Mouse (Mus musculus) intestine, postnatal 0 days (tissue): ENCODE measurements around the gene Nmt1. TPM values are rescaled to one million over a fixed set of nuclear protein-coding genes. Genes with fewer than 3 reads are reported as not detected.

ENCODE experiments used
- ATAC-seq: fragments of 200-750 bp; cut with Nextera tagmentation; 2 replicates; pipeline ENCODE4 v1.8.0; 2017; ENCODE audit warnings: mild to moderate bottlenecking, moderate TSS enrichment, moderate library complexity
- H3K27ac ChIP-seq: fragments of 300-500 bp; sonication (generic); 2 replicates; pipeline ENCODE4 v1.5.1; 2014; ENCODE audit warnings: mild to moderate bottlenecking, low read depth, low read length, moderate library complexity
- H3K27me3 ChIP-seq: fragments of 300-500 bp; sonication (generic); replicated peaks from 2 replicates; pipeline ENCODE4 v1.6.1; 2014; ENCODE audit warnings: low read length, mixed read lengths; ENCODE audit not compliant: control insufficient read depth, insufficient read depth
- H3K36me3 ChIP-seq: fragments of 300-500 bp; sonication (generic); 2 replicates; pipeline ENCODE4 v1.6.1; 2014; ENCODE audit warnings: mild to moderate bottlenecking, moderate library complexity; ENCODE audit not compliant: control insufficient read depth, insufficient read depth
- H3K4me1 ChIP-seq: fragments of 300-500 bp; sonication (generic); replicated peaks from 2 replicates; pipeline ENCODE4 v1.6.1; 2014; ENCODE audit warnings: antibody characterized with exemption, low read length, mixed read lengths; ENCODE audit not compliant: control insufficient read depth, insufficient read depth
- H3K4me2 ChIP-seq: fragments of 300-500 bp; sonication (generic); replicated peaks from 2 replicates; pipeline ENCODE4 v1.6.1; 2014; ENCODE audit warnings: low read depth, mild to moderate bottlenecking, moderate library complexity
- H3K4me3 ChIP-seq: fragments of 300-500 bp; sonication (generic); 2 replicates; pipeline ENCODE4 v1.5.1; 2014; ENCODE audit warnings: low read depth, low read length
- H3K9ac ChIP-seq: fragments of 300-500 bp; sonication (generic); 2 replicates; pipeline ENCODE4 v1.6.1; 2014; ENCODE audit warnings: mild to moderate bottlenecking, low read depth, low read length
- H3K9me3 ChIP-seq: fragments of 300-500 bp; sonication (generic); 2 replicates; pipeline ENCODE4 v1.6.1; 2016; ENCODE audit warnings: mixed run types; ENCODE audit not compliant: control insufficient read depth
- CTCF ChIP-seq: sonication (generic); IDR thresholded peaks from 2 replicates; pipeline ENCODE4 v1.5.1; 2016; ENCODE audit warnings: low read depth, mild to moderate bottlenecking, control low read depth, antibody characterized with exemption, moderate library complexity
- WGBS: fragments of 180-500 bp; shearing (Covaris S2); extraction: QIAGEN DNeasy Blood & Tissue Kit; methylation state at CpG from one replicate; pipeline ENCODE4 v1.1.7; 2014; 5-methylcytosine and 5-hydroxymethylcytosine counted together
- polyA plus RNA-seq: library from polyadenylated mRNA; unstranded; fragments of >200 nt; fragmentation: Nextera tagmentation; extraction: Ambion mirVana; gene quantifications from 2 replicates; pipeline ENCODE4 v1.2.1, GENCODE M21; 2015

Nmt1 gene
- polyA plus RNA-seq, 1 experiment from 2014 or later, result 58.4 TPM

DNA sequence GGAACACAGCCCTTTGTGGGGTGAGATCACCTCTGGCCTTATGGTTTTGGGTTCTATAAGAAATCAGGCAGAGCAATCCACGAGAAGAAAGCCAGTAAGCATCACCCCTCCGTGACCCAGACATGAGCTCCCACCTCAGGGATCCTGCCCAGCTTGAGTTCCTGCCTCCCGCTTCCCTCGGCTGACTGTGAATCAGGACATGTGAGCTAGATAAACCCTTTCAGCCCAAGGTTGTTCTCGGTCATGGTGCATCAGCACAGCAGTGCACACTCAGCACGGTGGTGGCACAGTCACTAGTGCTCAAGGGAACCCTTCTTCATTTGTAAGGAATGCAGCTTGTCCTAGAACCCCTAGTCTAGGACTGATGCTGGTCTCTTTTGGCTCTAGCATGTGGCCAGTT is 9.1 kb upstream of the Nmt1 start:
- no peak overlapping the region for H3K27ac ChIP-seq
- H3K4me3 ChIP-seq, result no peak overlapping the region
- no peaks in the 10 kb centered on the region for H3K9me3 ChIP-seq
- H3K4me1 ChIP-seq, result no peaks in the 10 kb centered on the region
- H3K27me3 ChIP-seq, result no peaks in the 10 kb centered on the region
- no peak overlapping the region for H3K9ac ChIP-seq
- no peak overlapping the region for H3K4me2 ChIP-seq
- H3K36me3 ChIP-seq, result no peaks in the 10 kb centered on the region
- WGBS, result 84% methylated on average over 6 of the region's 6 CpGs
- no peak for ATAC-seq
- no peak for TF ChIP-seq CTCF

DNA sequence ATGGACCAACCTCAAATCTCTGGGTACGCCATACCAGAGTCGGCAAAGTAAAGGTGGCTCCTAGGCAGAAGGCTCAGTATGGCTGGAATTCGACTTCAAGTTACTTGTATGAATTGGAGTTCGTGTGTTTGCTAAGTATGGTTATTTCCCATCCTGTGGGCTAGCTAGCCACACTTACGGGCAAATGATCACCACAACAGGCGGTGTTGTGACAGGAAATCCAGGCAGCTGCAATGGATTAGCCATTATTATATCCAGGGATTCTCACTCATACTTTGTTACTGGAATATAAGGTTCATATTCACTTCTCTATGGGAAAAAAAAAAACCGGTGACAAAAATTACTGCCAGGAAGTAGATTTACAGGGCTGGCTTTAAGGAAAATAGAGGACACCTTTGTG is 8.7 kb upstream of the Nmt1 start:
- Histone ChIP-seq H3K36me3 (no peaks in the 10 kb centered on the region), H3K4me1 (no peaks in the 10 kb centered on the region), H3K4me3 (no peak overlapping the region), H3K27me3 (no peaks in the 10 kb centered on the region), H3K9me3 (no peaks in the 10 kb centered on the region), H3K9ac (no peak overlapping the region), H3K27ac (no peak overlapping the region), H3K4me2 (no peak overlapping the region)
- ATAC-seq, result no peak
- WGBS, result 91% methylated on average over 7 of the region's 7 CpGs
- TF ChIP-seq CTCF, result no peak

DNA sequence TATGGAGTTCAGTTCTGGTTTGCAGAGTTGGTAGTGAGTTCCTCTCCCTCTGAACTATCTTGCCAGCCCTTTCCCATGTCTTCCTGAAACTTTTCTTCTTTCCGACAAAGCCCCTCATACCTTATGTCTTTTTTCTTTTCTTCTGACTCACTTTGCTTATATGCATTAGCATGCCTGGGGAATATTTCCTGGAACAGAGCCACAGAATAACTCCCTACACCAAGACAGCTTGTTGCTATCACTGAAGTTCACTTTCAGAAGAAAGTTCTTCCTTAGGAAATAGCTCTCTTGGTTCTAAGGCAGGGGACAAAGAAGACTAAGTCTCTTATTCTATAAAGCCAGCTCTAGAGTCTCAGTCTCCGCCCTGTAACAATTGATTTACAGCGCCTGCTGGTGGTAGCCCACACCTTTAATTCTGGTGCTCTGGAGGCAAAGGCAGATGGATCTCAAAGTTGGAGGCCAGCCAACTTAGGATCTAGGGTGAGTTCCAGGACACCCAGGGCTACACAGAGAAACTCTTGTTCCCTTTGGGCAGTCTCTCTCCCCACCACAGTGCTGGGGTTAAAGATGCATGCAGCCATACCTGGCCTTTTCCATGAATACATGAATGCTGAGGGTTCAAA is 7.2 kb upstream of the Nmt1 start:
- peak; percentile 56 for TF ChIP-seq CTCF
- Histone ChIP-seq H3K27me3 (no peaks in the 10 kb centered on the region), H3K4me2 (no peak overlapping the region), H3K36me3 (no peaks in the 10 kb centered on the region), H3K4me3 (no peak overlapping the region), H3K9me3 (no peaks in the 10 kb centered on the region), H3K4me1 (no peaks in the 10 kb centered on the region), H3K27ac (no peak overlapping the region), H3K9ac (no peak overlapping the region)
- 39% methylated on average over 3 of the region's 3 CpGs for WGBS
- ATAC-seq, result no peak

DNA sequence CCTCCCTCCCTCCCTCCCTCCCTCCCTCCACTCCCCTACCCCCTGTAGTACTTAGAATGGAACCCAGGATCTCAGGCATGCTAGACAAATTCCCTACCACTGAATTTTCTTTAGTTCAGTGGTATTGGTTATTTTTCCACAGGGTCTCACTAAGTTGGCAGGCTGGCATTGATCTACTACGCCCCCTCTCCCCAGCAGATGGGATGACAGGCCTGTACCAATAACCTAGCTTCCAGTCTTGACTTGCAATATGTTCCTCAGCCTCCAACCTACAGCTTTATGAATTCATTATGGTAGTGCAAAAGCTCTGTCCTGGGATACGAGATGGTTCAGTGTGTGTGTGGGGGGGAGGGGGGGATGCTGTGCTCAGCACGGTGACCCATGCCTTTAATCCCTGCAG is 4.0 kb upstream of the Nmt1 start:
- no peaks in the 10 kb centered on the region for H3K9me3 ChIP-seq

DNA sequence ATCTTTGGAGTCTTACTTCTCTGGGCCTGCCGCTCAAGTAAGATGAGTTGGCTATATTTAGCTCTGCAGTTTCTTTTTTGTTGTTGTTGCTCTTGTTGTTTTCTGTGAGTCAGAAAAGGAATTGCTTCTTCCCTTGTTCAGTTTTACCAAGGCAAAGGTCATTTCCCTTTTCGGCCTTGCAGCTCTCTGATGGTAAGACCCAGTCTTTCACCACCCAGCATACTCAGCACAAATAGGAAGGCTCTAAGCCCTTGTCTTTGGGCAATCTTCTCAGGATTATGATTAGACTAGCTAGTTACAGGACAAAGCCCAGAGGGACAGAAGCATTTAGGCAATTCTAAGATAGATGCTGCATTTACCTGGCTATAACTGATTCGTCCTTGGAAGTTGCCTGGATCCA is 1.1 kb upstream of the Nmt1 start:
- no peak overlapping the region for H3K4me3 ChIP-seq
- H3K9ac ChIP-seq, result no peak overlapping the region
- H3K36me3 ChIP-seq, result no peaks in the 10 kb centered on the region
- no peaks in the 10 kb centered on the region for H3K27me3 ChIP-seq
- no peaks in the 10 kb centered on the region for H3K9me3 ChIP-seq
- H3K4me1 ChIP-seq, result peaks cover 4% of the 10 kb centered on the region
- no peak for ATAC-seq
- 0 out of 2 replicates have a peak overlapping the region, but pooled peaks have one; percentile 78 for H3K4me2 ChIP-seq
- no peak for TF ChIP-seq CTCF
- no peak overlapping the region for H3K27ac ChIP-seq
- 81% methylated on average over 3 of the region's 3 CpGs for WGBS

More for the DNA sequence above, 4.0 kb upstream of the Nmt1 start:
- no peak overlapping the region for H3K27ac ChIP-seq
- H3K36me3 ChIP-seq, result no peaks in the 10 kb centered on the region
- no peak overlapping the region for H3K4me2 ChIP-seq
- H3K4me3 ChIP-seq, result no peak overlapping the region
- no peak for ATAC-seq
- 94% methylated on average over 3 of the region's 3 CpGs for WGBS
- no peaks in the 10 kb centered on the region for H3K27me3 ChIP-seq
- TF ChIP-seq CTCF, result no peak; the same call in 1 of the 2 replicates
- H3K4me1 ChIP-seq, result no peaks in the 10 kb centered on the region; the same call in none of the 2 replicates
- no peak overlapping the region for H3K9ac ChIP-seq

DNA sequence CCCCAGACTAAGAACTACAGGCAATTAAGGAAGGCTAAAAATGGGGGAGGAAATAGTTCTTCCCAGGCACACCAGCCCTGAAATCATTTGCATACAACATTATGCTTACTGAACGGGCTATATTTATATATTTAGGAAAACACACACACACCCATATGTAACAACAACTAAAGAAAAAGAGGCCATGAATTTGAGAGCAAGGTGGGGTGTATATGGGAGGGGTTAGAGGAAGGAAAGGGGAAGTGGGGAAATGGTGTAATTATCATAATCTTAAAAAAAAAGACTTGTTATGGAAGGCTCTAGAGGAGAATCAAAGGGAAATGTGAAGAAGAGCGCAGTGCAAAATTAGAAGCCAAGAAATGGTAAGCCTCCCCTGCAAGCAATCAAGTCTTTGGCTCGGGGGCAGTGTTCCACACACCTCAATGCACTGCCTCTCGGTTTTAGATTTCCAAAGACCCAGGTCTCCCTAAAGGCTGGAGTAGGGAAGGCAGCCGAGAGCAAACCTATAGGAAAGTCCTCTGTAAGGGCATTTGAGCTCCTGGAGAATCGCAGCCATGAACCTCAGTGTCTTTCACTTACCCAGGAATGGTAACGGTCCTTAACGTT is 317 bp upstream of the Nmt1 start:
- ATAC-seq, result no peak
- peak overlapping the region; percentile 31; the same call in 1 of the 2 replicates for H3K27ac ChIP-seq
- TF ChIP-seq CTCF, result no peak
- peak overlapping the region; percentile 84 for H3K4me3 ChIP-seq
- 12% methylated on average over 8 of the region's 8 CpGs for WGBS
- no peaks in the 10 kb centered on the region for H3K9me3 ChIP-seq
- H3K9ac ChIP-seq, result peak overlapping the region; percentile 28
- H3K4me1 ChIP-seq, result peaks cover 4% of the 10 kb centered on the region
- no peaks in the 10 kb centered on the region for H3K27me3 ChIP-seq
- H3K4me2 ChIP-seq, result peak overlapping the region; percentile 78
- no peaks in the 10 kb centered on the region for H3K36me3 ChIP-seq
